Mouse (Mus musculus) layer of hippocampus, adult 9-11 months (tissue): ENCODE results near the gene Dyrk1a.

ENCODE experiments used
- DNase-seq: peaks from one replicate; pipeline ENCODE4 v3.0.0; 2022

Gene Dyrk1a

DNA sequence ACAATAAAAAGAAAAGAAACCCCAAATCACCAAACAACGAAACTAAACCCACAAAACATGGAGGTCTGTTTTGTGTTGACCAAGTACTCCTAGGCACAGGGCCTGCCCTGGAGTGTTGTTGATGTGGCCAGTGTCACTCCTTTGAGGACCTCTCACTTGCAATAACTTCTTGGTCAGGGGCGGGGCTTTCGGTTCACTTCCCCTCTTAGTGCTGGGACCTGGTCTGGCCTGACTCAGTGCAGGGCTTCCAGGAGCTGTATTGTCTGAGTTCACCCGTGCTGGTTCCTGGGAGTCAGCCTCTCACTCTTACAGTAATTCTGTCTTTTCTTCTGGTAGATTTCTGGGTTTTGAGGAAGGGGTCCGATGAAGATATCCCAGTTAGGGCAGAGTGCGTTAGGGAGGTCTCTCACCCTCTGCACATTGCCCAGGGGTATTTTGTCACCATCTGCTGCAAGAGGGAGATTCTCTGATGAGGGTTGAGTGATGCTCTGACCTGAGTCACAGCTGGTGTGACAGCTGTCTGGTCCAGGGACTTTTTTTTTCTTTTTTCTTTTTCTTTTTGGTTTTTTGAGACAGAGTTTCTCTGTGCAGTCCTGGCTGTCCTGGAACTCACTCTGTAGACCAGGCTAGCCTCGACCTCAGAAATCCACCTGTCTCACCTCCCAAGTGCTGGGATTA is 150.8 kb downstream of the Dyrk1a start:
- DNase-seq, result no peak

- no peak for DNase-seq
These were observed 151.8 kb downstream of the Dyrk1a start for GRCm38 (mm10) chr16:94721549-94722006.

DNA sequence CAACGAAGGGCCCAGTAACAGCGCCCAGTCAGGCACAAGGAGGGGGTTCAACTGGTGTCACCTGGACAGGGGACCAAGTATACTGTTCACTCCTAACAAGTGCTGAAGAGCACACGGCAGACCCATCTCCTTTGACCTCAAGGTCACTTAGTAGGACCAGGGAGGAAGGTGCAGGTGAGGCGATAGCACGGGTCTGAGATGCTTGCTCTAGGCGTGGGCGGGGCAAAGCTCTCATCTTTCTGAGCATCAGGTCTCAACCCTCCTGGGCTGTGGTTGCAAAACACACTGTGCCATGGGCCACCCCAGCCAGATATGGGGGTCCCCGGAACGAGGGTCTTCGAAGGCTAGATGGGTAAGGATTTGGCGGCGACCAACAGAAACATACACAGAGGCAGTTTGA is 153.1 kb downstream of the Dyrk1a start:
- no peak for DNase-seq

GRCm38 (mm10) chr16:94724061-94724596 is 154.3 kb downstream of the Dyrk1a start:
- DNase-seq, result peak; percentile 95

DNA sequence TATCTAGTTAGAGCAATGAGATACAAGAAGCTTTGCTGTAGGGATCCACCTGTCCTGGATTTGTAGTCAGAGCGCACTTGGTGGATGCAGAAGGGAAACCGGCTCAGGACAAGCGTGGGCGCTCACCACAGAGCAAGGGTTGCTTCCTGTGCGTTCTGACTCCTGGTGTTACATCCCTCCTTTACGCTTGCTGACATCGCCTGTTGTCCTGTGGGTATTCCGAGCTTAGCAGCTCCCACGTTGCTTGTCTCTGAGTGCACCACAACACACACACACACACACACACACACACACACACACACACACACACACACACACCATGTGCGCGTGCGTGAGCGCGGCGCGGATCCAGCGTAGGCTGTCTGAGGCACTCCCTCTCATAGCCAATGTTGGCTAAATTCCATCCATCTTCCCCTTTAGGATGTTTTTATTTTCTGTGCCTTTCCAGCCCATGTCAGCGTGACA is 155.0 kb downstream of the Dyrk1a start:
- peak; percentile 68 for DNase-seq

- no peak for DNase-seq
These were observed 159.4 kb downstream of the Dyrk1a start for GRCm38 (mm10) chr16:94729236-94729635.

- no peak for DNase-seq
These were observed 161.2 kb downstream of the Dyrk1a start for GRCm38 (mm10) chr16:94731027-94731426.

DNA sequence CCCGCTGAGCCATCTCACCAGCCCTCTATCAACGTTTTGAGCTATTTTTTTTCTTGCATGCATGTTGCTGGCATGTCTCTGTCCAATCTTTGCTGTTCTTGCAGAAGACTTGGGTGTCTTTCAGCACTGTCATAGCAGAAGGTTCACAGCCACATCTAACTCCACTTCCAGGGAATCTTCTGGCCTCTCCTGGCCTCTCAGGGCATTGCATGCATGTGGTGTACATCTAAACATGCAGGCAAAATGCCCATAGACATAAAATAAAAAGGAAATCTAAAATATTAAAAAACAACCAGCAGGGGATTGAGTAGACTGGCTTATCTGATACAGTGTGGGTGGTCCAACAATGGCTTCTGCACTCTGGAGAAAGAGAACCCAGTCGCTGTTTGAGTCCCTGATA is 165.7 kb downstream of the Dyrk1a start:
- no peak for DNase-seq

GRCm38 (mm10) chr16:94736462-94737358 is 166.9 kb downstream of the Dyrk1a start:
- no peak for DNase-seq

DNA sequence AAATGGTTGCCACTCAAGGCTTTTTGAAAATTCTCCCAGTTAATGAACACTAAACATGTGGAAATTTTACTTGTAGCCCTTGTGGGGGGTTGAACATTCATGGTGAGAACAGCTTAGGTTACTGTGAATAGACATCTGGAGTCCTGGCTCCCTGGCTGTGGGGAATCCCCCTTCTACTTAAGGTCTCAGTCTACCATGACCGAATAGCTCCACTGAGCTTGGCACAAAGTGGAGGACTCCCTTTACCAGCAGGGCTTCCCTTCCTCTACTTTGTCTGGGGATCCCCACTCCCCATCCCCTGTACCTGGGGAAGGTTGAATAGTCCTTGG is 167.5 kb downstream of the Dyrk1a start:
- DNase-seq, result no peak

DNA sequence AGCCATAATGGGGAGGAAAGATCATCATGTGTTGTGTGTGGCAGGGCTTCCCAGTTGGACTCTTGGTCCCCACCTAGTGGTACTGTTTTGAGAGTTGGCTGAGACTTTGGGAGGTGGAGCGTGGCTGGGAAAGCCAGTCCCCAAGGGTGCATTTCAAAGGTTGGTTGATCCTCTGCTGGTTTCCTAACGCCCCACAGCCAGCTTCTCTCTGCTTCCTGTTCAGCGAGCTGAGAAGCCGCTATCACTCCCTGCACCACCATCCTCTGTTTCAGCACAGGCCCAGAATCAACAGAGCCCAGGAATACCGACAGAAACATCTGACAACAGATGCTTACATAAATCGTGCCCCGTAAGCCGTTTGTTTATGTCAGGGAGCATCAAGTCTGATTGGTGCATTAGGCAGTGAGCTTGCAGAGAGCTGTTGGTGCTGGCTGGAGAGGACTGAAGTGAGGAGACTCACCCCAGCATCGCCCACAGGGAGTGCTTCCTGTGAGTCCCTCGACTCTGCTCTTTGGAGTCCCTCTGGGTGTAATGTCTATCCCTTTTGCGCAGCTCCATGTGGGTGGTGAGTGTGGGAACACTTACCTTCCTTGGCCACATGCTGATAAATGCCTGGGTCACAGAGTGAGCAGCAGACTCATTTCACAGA is 174.2 kb downstream of the Dyrk1a start:
- DNase-seq, result peak; percentile 54

DNA sequence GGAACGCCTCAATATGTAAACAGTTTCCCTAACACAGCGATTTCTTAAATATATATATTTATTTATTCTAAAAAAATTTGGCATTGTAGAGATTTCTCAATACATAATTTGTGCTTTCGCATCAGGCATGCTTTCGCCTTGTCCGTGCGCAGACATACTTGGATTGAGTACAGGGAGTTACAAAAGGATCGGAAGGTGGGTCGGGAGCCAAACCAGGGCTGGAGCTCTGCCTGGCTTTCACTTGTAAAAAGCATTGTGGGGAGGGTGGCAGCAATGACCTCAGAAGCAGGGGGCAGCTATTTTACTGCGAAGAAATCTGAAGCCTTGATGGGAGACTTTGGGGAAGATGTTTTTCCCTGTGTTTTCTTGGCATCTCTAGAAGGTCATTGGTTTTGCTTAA is 175.2 kb downstream of the Dyrk1a start:
- DNase-seq, result no peak
